Mouse (Mus musculus) Patski (cell line): Measurements from ENCODE around the gene Plxnb2. TPM values are rescaled to one million over a fixed set of nuclear protein-coding genes. Genes with fewer than 3 reads are reported as not detected.

ENCODE experiments used
- ATAC-seq: fragments of 100-300 bp; one replicate; pipeline ENCODE4 v1.8.0; 2021
- CTCF ChIA-PET: fragments of 350-600 bp; sonication (Branson Sonifier 250); formaldehyde crosslinking; loops from one replicate; lab custom pipeline; 2022; ENCODE audit warnings: inconsistent platforms; lab: Charles Lee
- POLR2A ChIA-PET: fragments of 350-600 bp; sonication (Branson Sonifier 250); formaldehyde crosslinking; loops from one replicate; lab custom pipeline; 2022; ENCODE audit warnings: antibody characterized with exemption, inconsistent platforms; lab: Charles Lee
- DNase-seq: peaks from one replicate; pipeline ENCODE4 v3.0.0-alpha.2; 2011; ENCODE audit warnings: low read depth, low spot score
- H3K27me3 ChIP-seq: fragments of 371-371 bp; one replicate; pipeline ENCODE4 v1.5.1; 2021
- CTCF ChIP-seq: fragments of 100-300 bp; IDR thresholded peaks from one replicate; pipeline ENCODE4 v1.5.1; 2021
- in situ Hi-C: fragments of 300-500 bp; cut with MboI; formaldehyde crosslinking; loops from 3 replicates; pipeline ENCODE4 v1.11.1; 2018; ENCODE audit warnings: low pct_unique_long_range_greater_than_20kb, mixed read lengths
- polyA plus RNA-seq: library from polyadenylated mRNA; unstranded; gene quantifications from one replicate; pipeline ENCODE4 v1.2.3, GENCODE M21; 2021

Plxnb2 gene
- polyA plus RNA-seq, 1 experiment from 2014 or later, result 444 TPM

DNA sequence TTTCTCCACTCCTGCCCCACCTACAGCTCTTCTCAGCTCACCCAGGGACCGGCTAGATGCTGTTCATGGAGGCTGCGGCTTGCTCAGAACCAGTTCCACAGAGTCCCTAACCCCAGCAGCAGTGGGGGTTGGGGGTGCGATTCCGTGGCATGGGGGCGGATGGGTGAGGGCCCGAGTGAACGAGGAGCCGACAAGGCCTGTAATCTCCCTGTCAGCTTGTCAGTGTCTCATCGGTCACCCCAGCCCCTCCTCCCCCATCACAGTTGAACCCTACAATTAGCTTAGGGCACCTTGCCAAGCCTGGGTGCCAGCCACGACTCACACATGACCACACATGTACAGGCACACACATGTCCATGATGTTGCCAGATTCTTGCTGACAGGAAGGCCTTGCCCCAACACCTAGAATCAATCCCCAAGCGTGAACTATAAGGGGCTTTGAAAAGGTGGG lies 5.7 kb downstream of the Plxnb2 start:
- ChIA-PET CTCF (interaction anchor here (1.7 kb wide), 1 partner anchor 21 kb away, joined by 5 read pairs; the partner anchor contains the start of gene Dennd6b), POLR2A (interaction anchor here (1.3 kb wide), 1 partner anchor 21 kb away, joined by 5 read pairs; the partner anchor contains the start of gene Dennd6b)
- DNase-seq (no peak), ATAC-seq (no peak)
- no peak for TF ChIP-seq CTCF
- in situ Hi-C loops, result no loop called here
- no peaks in the 10 kb centered on the region for H3K27me3 ChIP-seq

- TF ChIP-seq CTCF, result no peak
- H3K27me3 ChIP-seq, result no peaks in the 10 kb centered on the region
- no peak for ATAC-seq
- in situ Hi-C loops, result no loop called here
- POLR2A ChIA-PET, result interaction anchor here (0.6 kb wide), 1 partner anchor 219 kb away, joined by 3 read pairs; no protein-coding TSS in a partner anchor
- no peak for DNase-seq
- CTCF ChIA-PET, result interaction anchor here (1.7 kb wide), 1 partner anchor 22 kb away, joined by 5 read pairs; the partner anchor contains the start of gene Dennd6b
These were observed 6.7 kb downstream of the Plxnb2 start for GRCm38 (mm10) chr15:89173906-89174214.

DNA sequence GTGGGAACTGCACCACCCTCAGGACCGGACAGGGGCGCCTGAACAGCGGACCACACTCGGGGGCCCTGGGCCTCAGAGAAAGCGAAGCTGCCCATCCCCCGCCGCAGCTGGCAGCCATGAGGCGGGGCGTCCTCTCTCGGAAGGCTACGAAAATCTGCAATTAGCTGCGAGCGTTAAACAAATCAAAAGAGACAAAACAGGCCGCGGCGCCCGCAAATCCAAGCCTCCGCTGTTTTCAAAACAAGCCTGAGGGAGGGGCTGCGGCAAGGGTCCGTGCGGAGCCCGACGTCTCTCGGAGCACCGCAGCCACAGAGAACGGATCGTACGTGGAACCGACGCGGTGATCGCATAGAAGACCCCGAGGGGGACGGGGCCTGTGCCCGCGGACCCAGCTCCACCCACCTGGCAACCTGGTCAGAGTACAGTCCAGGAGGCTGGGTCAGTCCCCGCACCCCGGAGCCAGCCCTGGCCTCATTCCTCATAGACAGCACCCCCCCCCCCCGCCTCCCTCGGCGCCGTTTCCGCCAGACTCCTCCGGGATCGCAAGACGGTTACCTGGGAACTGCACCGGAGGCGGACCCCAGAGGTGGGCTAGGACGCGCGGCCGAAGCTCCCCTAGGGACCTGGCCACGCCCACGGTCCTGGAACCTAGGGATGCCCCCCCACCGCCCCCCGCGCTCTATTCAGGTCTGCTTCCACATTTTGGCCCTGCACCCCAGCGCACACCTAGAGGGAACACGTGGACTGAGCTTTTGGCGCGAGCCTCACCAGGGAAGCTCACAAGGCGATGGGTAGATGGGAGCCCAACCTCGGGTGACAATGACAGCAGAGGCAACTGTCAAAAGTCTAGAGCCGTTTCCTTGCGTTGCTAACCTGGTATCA lies 7.3 kb downstream of the Plxnb2 start:
- ATAC-seq (no peak), DNase-seq (no peak)
- ChIA-PET CTCF (interaction anchor here (1.7 kb wide), 1 partner anchor 23 kb away, joined by 5 read pairs; the partner anchor contains the start of gene Dennd6b), POLR2A (interaction anchor here (0.6 kb wide), 1 partner anchor 220 kb away, joined by 3 read pairs; no protein-coding TSS in a partner anchor)
- in situ Hi-C loops, result no loop called here
- H3K27me3 ChIP-seq, result no peaks in the 10 kb centered on the region
- TF ChIP-seq CTCF, result no peak

DNA sequence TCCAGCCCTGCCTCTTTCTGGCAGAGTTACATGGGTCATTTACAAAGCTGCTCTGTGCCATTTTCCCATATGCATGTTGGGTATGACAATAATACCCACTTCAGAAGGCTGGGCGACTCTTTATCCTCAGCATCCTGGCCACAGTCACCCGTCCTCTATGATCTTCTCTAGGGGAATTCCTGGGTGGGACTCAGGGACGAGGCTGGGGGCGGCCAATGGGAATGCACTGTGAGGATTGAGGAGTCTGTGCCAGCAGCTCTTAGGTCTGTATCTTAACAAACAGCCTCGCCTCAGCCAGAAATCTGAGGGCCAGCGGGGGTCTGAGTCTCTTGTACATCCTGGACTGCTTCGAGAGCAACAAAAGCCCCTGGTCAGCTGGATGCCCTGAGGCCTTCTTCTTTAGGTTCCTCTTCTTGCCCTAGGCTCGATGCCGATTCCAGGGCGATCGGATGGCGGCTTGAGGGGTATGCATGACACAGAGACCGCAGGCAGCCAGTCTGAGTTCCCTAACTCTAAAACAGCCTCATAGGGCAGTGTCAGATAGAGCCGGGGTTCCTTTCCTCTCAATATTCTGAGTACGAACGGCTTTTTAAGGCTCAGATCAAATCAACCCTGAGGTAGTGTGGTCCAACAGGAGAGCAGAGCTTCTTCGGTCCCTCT lies 8.2 kb downstream of the Plxnb2 start:
- H3K27me3 ChIP-seq, result no peaks in the 10 kb centered on the region
- TF ChIP-seq CTCF, result no peak
- in situ Hi-C loops, result no loop called here
- DNase-seq (no peak), ATAC-seq (no peak)
- CTCF ChIA-PET, result no interaction called here
- POLR2A ChIA-PET, result no interaction called here

DNA sequence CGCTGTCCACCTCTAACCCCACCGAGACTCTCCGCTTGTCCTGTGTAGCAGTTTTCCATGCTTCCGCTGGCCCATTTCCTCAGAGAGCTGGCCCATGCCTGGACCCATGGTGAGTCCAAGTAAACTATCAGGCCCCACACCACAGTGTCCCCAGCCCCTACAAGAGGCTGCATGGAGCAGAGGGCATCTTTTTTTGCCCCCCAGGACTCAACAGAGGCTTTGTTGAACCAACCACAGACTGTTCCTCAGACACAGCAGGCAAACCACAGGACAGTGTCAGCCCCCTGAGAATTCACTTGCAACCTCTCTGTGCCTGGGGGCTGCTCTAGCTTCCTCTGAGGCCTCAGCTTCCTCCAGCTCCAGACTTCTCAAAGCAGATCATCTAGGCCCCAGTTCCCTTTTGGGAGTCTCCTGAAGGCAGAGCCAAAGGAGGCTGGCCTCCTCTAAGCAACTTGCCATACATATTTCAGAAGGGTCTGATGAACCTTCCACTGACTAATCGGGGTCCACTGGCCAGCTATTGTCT lies 9.0 kb downstream of the Plxnb2 start:
- no peak for ATAC-seq
- no peaks in the 10 kb centered on the region for H3K27me3 ChIP-seq
- in situ Hi-C loops, result no loop called here
- ChIA-PET POLR2A (interaction anchor here (0.7 kb wide), 1 partner anchor 14 kb away, joined by 3 read pairs; no protein-coding TSS in a partner anchor), CTCF (interaction anchor here (1.4 to 3.2 kb wide), 2 partner anchors 38 to 43 kb away, joined by 4 to 8 read pairs; partner anchors contain the start of gene Hdac10)
- no peak for TF ChIP-seq CTCF
- DNase-seq, result no peak

- in situ Hi-C loops, result no loop called here
- H3K27me3 ChIP-seq, result no peaks in the 10 kb centered on the region
- ChIA-PET POLR2A (interaction anchor here (1.2 to 3.9 kb wide), 3 partner anchors 9 to 26 kb away, joined by 3 to 14 read pairs (median 10); partner anchors contain the start of gene Dennd6b), CTCF (interaction anchor here (1.4 to 3.2 kb wide), 3 partner anchors 9 to 41 kb away, joined by 4 to 10 read pairs (median 8); partner anchors contain the start of gene Hdac10)
- DNase-seq (no peak), ATAC-seq (no peak)
- TF ChIP-seq CTCF, result no peak
These were observed 10.5 kb downstream of the Plxnb2 start for GRCm38 (mm10) chr15:89170102-89170501.

- CTCF ChIA-PET, result interaction anchor here (1.6 to 3.2 kb wide), 2 partner anchors 9 to 41 kb away, joined by 8 to 10 read pairs; partner anchors contain the start of gene Hdac10
- ATAC-seq (peak; percentile 91), DNase-seq (peak; percentile 94)
- POLR2A ChIA-PET, result interaction anchor here (1.2 to 3.9 kb wide), 4 partner anchors 10 to 27 kb away, joined by 3 to 14 read pairs (median 8); partner anchors contain the start of genes Dennd6b and Mapk11
- no peak for TF ChIP-seq CTCF
- in situ Hi-C loops, result no loop called here
- no peaks in the 10 kb centered on the region for H3K27me3 ChIP-seq
These were observed 11.2 kb downstream of the Plxnb2 start for GRCm38 (mm10) chr15:89169431-89169830.

DNA sequence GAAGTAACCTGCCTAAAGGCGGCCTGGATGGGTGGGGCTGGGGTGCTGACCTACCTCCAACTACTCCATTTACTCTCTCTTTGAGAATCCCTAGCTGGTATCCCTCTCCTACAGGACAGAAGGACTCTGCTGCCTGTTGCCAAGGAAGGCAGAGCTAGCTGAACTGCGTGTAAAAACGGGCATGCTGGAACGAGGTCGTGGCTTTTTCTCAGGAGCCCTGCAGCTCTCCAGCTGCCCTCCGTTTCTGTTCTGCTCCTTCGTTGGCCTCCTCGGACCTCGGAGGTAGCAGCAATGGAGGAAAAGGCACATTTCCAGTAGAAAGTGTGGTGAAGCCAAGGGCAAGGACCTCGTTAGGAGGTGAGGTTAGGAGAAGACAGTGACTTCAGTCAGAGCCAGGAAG lies 11.7 kb downstream of the Plxnb2 start:
- no peaks in the 10 kb centered on the region for H3K27me3 ChIP-seq
- ChIA-PET POLR2A (interaction anchor here (1.4 to 3.9 kb wide), 3 partner anchors 10 to 27 kb away, joined by 6 to 14 read pairs (median 10); partner anchors contain the start of genes Dennd6b and Mapk11), CTCF (interaction anchor here (1.6 to 3.2 kb wide), 2 partner anchors 10 to 40 kb away, joined by 8 to 10 read pairs; partner anchors contain the start of gene Hdac10)
- TF ChIP-seq CTCF, result no peak
- in situ Hi-C loops, result no loop called here
- ATAC-seq (no peak), DNase-seq (no peak)

DNA sequence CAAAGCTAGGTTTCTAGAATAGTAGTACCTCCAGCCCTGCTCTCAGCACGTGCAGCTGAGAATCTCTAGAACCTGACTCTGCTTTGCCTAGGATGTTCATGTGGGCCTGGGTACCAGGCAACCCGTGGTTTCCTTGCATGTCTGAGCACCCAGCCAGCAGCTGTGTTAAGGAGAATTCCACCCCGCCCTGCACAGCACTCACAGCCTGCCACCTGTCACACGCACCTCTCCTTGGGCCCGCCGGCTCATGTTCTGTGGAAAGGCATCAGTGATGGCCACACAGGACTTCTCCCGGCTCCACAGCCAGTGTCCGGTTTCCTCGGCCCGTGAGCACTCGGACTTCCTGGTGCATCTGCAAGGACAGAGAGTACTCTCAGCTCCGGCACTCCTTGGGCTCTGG lies 15.1 kb downstream of the Plxnb2 start:
- CTCF ChIA-PET, result interaction anchor here (0.8 to 1.1 kb wide), 2 partner anchors 30 to 37 kb away, joined by 3 to 4 read pairs; partner anchors contain the start of genes Dennd6b and Hdac10
- POLR2A ChIA-PET, result interaction anchor here (0.9 to 1.1 kb wide), 3 partner anchors 10 to 14 kb away, joined by 3 read pairs; no protein-coding TSS in a partner anchor
- in situ Hi-C loops, result no loop called here
- H3K27me3 ChIP-seq, result no peaks in the 10 kb centered on the region
- no peak for TF ChIP-seq CTCF
- DNase-seq (no peak), ATAC-seq (no peak)
